Mouse (Mus musculus) liver, postnatal 0 days (tissue): Measurements from ENCODE around the gene Syn2.

ENCODE experiments used
- CTCF ChIP-seq: sonication (generic); IDR thresholded peaks from 2 replicates; pipeline ENCODE4 v1.5.1; 2016; ENCODE audit warnings: antibody characterized with exemption, low read depth
- EP300 ChIP-seq: IDR thresholded peaks from 2 replicates; pipeline ENCODE4 v1.6.1; 2016; ENCODE audit warnings: antibody characterized with exemption, low read depth, mild to moderate bottlenecking

- no peak for TF ChIP-seq CTCF
- TF ChIP-seq EP300: no peak
Observed at GRCm38 (mm10) chr6:115085274-115085841, 49.3 kb upstream of the Syn2 start.
